Mouse (Mus musculus) liver, adult 2 months (tissue): ENCODE measurements around the gene Ctc1.

ENCODE experiments used
- CTCF ChIP-seq: fragments of 200-500 bp; IDR thresholded peaks from 2 replicates; pipeline ENCODE4 v1.5.1; 2011; ENCODE audit warnings: low read depth, low read length, control low read depth
- POLR2A ChIP-seq: fragments of 200-500 bp; IDR thresholded peaks from 2 replicates; pipeline ENCODE4 v1.6.1; 2011; ENCODE audit warnings: low read length, control low read depth; ENCODE audit not compliant: insufficient read depth; ENCODE audit errors: extremely low read depth

GRCm38 (mm10) chr11:69034585-69034984 is 18.9 kb downstream of the Ctc1 start:
- no peak for TF ChIP-seq CTCF
- TF ChIP-seq POLR2A = no peak
